Mouse (Mus musculus): ENCODE data around the gene Htra1.

DNA sequence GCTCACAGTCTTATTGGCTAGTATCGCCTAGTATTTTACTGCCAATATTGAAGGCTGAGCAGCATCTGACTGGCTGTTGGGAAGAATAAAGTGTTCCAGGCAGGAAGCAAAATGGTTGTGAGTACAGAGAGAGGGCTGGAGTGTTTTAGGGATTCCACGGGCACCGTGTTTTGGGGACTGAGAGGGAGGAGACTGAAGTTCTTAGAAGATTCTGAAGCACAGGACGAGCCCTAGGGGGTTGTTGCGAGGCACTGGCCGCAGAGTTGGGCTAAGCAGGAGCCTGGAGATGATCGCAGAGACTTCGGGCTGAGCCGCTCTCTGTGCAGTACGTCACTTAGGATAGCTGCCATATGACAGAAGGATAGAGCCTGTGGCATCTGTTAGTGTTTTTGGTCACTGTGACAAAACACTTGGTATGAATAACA, 18.3 kb downstream of the Htra1 start:
- TF ChIP-seq CTCF (IDR thresholded peaks at IDR 0.05; ENCODE audit: low read depth, low read length): no peak
- no peak for TF ChIP-seq EP300 (IDR thresholded peaks at IDR 0.05; ENCODE audit: insufficient read depth, low read depth, low read length)
